Mouse (Mus musculus) kidney, postnatal 0 days (tissue): ENCODE measurements around the gene Ptger4. TPM values are rescaled to one million over a fixed set of nuclear protein-coding genes. Genes with fewer than 3 reads are reported as not detected.

Experiments
- ATAC-seq: fragments of 200-750 bp; cut with Nextera tagmentation; replicated peaks from 2 replicates; pipeline ENCODE4 v1.8.0; 2017; ENCODE audit warnings: low read depth, moderate number of reproducible peaks, moderate TSS enrichment, moderate library complexity; ENCODE audit not compliant: low FRiP score
- DNase-seq: peaks from one replicate; pipeline ENCODE4 v3.0.0-alpha.2; 2016; ENCODE audit warnings: low spot score
- H3K27ac ChIP-seq: fragments of 300-500 bp; sonication (generic); 2 replicates; pipeline ENCODE4 v1.5.1; 2014; ENCODE audit warnings: mild to moderate bottlenecking
- H3K27me3 ChIP-seq: fragments of 300-500 bp; sonication (generic); 2 replicates; pipeline ENCODE4 v1.6.1; 2014; ENCODE audit warnings: low read length, mixed read lengths; ENCODE audit not compliant: insufficient read depth
- H3K36me3 ChIP-seq: fragments of 300-500 bp; sonication (generic); 2 replicates; pipeline ENCODE4 v1.6.1; 2014; ENCODE audit warnings: low read length, mixed read lengths; ENCODE audit not compliant: insufficient read depth
- H3K4me1 ChIP-seq: fragments of 300-500 bp; sonication (generic); replicated peaks from 2 replicates; pipeline ENCODE4 v1.6.1; 2014; ENCODE audit warnings: antibody characterized with exemption, low read length, mixed read lengths; ENCODE audit not compliant: insufficient read depth
- H3K4me2 ChIP-seq: fragments of 300-500 bp; sonication (generic); 2 replicates; pipeline ENCODE4 v1.6.1; 2014; ENCODE audit warnings: mild to moderate bottlenecking, low read length, moderate library complexity, mixed read lengths
- H3K4me3 ChIP-seq: fragments of 300-500 bp; sonication (generic); replicated peaks from 2 replicates; pipeline ENCODE4 v1.5.1; 2014; ENCODE audit warnings: low read depth, low read length
- H3K9ac ChIP-seq: fragments of 300-500 bp; sonication (generic); 2 replicates; pipeline ENCODE4 v1.6.1; 2014; ENCODE audit warnings: low read depth, low read length
- H3K9me3 ChIP-seq: fragments of 300-500 bp; sonication (generic); replicated peaks from 2 replicates; pipeline ENCODE4 v1.6.1; 2016; ENCODE audit warnings: low read length, inconsistent platforms, mixed read lengths
- CTCF ChIP-seq: IDR thresholded peaks from 2 replicates; pipeline ENCODE4 v1.5.1; 2016; ENCODE audit warnings: antibody characterized with exemption, low read depth, mild to moderate bottlenecking, moderate library complexity
- WGBS: fragments of 180-500 bp; shearing (Covaris S2); extraction: QIAGEN DNeasy Blood & Tissue Kit; methylation state at CpG from one replicate; pipeline ENCODE4 v1.1.7; 2014; 5-methylcytosine and 5-hydroxymethylcytosine counted together
- polyA plus RNA-seq: library from polyadenylated mRNA; unstranded; fragments of >200 nt; fragmentation: Nextera tagmentation; extraction: Ambion mirVana; gene quantifications from 2 replicates; pipeline ENCODE4 v1.2.1, GENCODE M21; 2015

Gene Ptger4
- polyA plus RNA-seq, 1 experiment from 2014 or later: 4.6 TPM

DNA sequence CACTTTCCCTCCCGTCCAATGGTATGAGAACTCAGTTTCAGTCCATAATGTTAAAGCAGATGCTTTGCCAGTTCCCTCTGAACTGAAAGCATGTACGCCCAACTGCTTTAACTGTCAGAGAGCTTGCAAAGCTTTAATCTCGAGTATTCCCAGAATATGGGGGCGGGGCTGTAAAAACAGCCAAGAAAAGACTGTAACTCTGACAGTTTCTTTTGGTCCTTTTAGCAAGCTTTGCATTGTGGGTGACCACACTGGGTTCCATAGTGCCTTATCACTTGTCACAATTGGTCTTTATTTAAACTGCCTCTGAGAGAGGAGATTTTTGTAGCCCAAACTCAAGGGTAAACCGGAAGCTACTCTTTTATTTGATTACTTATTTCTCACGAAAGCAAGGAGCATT is 4.1 kb downstream of the Ptger4 start:
- TF ChIP-seq CTCF: no peak
- ATAC-seq: no peak
- Histone ChIP-seq H3K27ac (peak overlapping the region; percentile 11; the same call in 1 of the 2 replicates), H3K9ac (no peak overlapping the region), H3K4me2 (peak overlapping the region; percentile 34), H3K9me3 (no peaks in the 10 kb centered on the region), H3K36me3 (no peaks in the 10 kb centered on the region), H3K27me3 (no peaks in the 10 kb centered on the region), H3K4me3 (no peak overlapping the region), H3K4me1 (peaks cover 11% of the 10 kb centered on the region; the same call in 1 of the 2 replicates)
- 51% methylated on average over 6 of the region's 6 CpGs for WGBS
- peak; percentile 49 for DNase-seq

DNA sequence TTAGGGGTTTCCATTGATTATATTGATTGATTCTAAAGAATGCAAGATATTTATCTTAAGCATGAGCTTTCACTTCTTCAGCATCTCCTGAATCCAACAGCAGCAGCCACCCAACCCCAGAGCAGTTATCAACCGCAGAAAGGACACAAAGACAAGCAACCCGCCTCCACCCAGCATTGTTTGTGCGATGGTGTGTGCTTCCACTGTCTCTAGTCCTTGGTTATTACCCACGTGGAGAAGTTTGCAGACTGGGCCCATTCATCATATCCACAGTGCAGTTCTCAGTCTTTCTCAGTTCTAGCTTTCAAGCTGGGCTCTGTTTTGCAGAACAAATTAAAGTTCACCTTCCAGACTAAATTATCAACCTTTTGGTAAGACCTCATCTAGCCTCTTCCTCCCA is 4.6 kb downstream of the Ptger4 start:
- Histone ChIP-seq H3K4me3 (no peak overlapping the region), H3K9ac (no peak overlapping the region), H3K36me3 (no peaks in the 10 kb centered on the region), H3K4me2 (peak overlapping the region; percentile 34), H3K27ac (no peak overlapping the region; the same call in 1 of the 2 replicates), H3K4me1 (peaks cover 11% of the 10 kb centered on the region; the same call in 1 of the 2 replicates), H3K9me3 (no peaks in the 10 kb centered on the region), H3K27me3 (no peaks in the 10 kb centered on the region)
- no peak for TF ChIP-seq CTCF
- DNase-seq (no peak), ATAC-seq (no peak)
- WGBS: 53% methylated on average over 4 of the region's 4 CpGs

DNA sequence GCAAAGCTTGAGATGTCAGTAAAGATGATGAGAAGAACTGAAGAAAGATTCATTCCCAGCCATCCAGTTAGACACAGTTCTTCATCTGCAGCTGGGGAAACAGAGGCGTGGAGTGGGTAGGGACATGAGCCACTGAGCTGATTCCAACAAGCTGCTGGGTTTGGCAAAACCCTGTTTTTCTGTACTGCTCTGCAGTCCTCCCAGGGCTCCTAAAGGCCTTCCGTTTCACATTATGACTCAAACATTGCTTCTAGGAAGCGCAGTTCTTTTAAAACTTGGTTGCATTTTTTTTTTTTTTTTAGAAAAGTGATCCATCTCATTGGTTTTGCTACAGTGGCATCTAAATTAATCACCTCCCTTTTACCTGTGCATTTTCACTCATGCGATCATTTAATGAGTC is 5.4 kb downstream of the Ptger4 start:
- Histone ChIP-seq H3K4me2 (no peak overlapping the region), H3K9ac (no peak overlapping the region), H3K36me3 (no peaks in the 10 kb centered on the region), H3K9me3 (no peaks in the 10 kb centered on the region), H3K4me1 (peaks cover 8% of the 10 kb centered on the region; the same call in 1 of the 2 replicates), H3K27me3 (no peaks in the 10 kb centered on the region), H3K27ac (no peak overlapping the region), H3K4me3 (no peak overlapping the region)
- 70% methylated on average over 4 of the region's 4 CpGs for WGBS
- no peak for ATAC-seq
- DNase-seq: no peak
- no peak for TF ChIP-seq CTCF

DNA sequence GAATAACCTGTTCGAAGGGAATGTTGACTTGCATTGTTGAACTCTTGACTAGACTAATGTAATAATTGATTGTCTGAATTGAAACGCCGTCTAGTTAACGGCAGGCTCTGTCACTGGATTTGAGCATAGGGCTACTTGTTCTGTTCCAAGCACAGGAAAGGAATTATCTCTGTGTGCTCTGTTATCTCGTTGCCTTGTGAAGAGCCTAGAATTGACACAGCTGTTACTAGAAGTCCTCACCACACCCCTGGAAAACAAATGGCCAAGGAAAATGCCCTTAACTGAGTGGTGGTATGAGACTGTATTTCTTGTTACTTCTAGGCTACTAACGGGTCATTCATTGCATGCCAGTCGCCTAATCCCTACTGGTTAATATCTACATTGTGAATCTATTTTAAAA is 5.9 kb downstream of the Ptger4 start:
- H3K4me1 ChIP-seq: peaks cover 4% of the 10 kb centered on the region; the same call in 1 of the 2 replicates
- H3K4me2 ChIP-seq: no peak overlapping the region
- H3K9me3 ChIP-seq: no peaks in the 10 kb centered on the region
- no peak overlapping the region for H3K27ac ChIP-seq
- no peak overlapping the region for H3K9ac ChIP-seq
- DNase-seq: no peak
- TF ChIP-seq CTCF: no peak
- H3K27me3 ChIP-seq: no peaks in the 10 kb centered on the region
- WGBS: 78% methylated on average over 7 of the region's 7 CpGs
- H3K36me3 ChIP-seq: no peaks in the 10 kb centered on the region
- ATAC-seq: no peak
- H3K4me3 ChIP-seq: no peak overlapping the region

DNA sequence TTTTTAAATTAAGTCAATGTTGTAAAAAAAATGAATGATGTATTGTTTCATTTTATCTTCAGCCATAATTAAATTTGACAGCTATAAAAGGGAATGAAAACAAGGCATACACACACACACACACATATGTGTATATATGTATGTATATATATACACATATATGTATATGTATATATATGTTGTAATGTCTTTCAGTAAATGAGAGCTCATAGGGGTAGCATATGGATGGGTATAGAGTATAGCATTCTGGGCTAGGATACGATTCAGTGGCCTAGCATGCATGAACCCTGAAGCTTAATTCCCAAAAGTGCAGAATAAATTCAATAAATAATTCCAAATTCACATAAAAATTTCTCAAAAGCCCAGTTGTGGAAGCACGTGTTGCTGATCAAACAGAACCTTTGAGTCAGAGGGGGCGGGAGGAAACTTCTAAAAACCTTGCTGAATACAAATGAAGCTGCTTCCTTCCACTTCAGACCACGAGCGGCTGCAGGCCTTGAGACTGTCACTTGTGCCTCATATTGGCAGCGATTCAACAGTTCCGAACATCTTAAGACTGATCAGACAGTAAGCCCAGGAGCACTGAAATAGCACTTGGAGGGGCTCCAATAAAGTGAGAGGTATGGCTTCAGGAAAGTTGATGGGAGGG is 6.9 kb downstream of the Ptger4 start:
- no peak overlapping the region for H3K4me2 ChIP-seq
- no peak overlapping the region for H3K9ac ChIP-seq
- no peak for TF ChIP-seq CTCF
- no peaks in the 10 kb centered on the region for H3K36me3 ChIP-seq
- DNase-seq (no peak), ATAC-seq (no peak)
- H3K9me3 ChIP-seq: no peaks in the 10 kb centered on the region
- no peak overlapping the region for H3K4me3 ChIP-seq
- H3K27ac ChIP-seq: no peak overlapping the region
- no peaks in the 10 kb centered on the region; the same call in 1 of the 2 replicates for H3K4me1 ChIP-seq
- WGBS: 65% methylated on average over 7 of the region's 7 CpGs
- H3K27me3 ChIP-seq: no peaks in the 10 kb centered on the region

DNA sequence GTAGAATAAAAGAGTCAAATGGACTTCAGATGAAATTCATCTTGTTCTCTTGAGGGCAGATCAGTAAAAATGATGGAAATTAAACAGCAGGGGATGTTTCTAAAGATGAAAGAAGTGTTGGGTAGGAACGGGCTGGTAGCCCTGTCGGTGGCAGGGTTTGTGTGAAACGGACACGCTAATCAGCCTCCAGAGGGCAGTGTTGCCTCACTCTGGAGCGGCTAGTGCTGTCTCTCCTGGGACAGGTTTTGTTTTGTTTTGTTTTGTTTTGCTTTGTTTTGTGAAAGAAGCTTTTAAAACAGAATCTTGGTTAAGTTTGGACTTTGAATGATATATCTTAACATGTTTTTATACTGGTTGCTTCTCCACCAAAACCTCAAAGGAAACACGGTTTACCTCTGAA is 7.4 kb downstream of the Ptger4 start:
- WGBS: 10% methylated on average over 6 of the region's 6 CpGs
- H3K27me3 ChIP-seq: no peaks in the 10 kb centered on the region
- no peak overlapping the region for H3K4me3 ChIP-seq
- ATAC-seq: no peak
- no peaks in the 10 kb centered on the region for H3K36me3 ChIP-seq
- peak; percentile 89 for DNase-seq
- H3K9me3 ChIP-seq: no peaks in the 10 kb centered on the region
- no peaks in the 10 kb centered on the region; the same call in 1 of the 2 replicates for H3K4me1 ChIP-seq
- no peak overlapping the region for H3K27ac ChIP-seq
- peak; percentile 90 for TF ChIP-seq CTCF
- no peak overlapping the region for H3K9ac ChIP-seq
- H3K4me2 ChIP-seq: no peak overlapping the region
